Mouse (Mus musculus): ENCODE results near the gene Nfx1.
"Not testable (repeated sequence)": the region's sequence is repeated elsewhere in the genome, so short reads cannot be mapped to it uniquely, and the experiment has no call there.

Gene Nfx1

DNA sequence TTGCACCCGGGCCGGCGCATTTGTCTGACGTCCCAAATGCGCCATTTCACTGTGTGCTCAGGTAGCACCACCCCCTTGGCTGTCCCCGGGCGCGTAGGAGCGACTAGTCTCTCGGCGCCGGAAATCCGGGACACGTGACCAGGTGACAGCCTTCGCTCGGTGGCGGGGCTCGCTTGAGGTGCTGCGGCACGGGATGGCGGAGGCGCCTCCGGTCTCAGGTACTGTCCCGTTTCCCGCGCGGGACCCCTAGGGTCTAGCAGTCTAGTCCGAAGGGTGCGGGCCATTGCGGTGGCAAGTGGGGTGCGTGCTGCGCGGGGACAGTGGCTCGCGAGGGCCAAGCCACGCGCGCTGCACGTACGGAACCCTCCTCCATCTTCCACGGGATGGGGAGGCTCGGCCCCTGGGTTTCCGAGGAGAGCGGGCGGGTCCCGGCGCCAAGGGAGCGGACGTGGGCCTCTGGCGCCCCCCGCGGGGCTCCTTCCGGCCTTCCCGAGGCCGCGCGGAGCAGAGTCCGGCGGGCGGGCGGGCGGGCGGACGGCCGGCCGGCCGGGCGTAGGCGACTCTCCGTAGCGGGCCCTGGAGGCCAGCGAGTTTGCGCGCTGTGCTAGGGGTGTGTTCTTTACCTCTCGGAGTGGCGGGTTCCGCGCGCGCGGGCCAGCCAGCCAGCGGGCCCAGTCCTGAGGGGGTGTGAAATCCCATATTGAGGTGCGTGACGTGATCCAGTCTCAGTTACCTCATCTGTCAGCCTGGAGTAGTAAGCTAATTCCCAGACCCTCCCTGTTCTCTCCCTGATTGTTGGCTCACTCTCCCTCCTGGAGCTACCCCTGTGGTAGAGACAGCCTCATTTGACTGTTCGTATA, at the start of gene Nfx1:
TSS of gene Nfx1 (plus strand) at position 65 of the 860 bp plus-strand sequence.
- peak; percentile 95 for DNase-seq (ENCODE audit: low spot score)

DNA sequence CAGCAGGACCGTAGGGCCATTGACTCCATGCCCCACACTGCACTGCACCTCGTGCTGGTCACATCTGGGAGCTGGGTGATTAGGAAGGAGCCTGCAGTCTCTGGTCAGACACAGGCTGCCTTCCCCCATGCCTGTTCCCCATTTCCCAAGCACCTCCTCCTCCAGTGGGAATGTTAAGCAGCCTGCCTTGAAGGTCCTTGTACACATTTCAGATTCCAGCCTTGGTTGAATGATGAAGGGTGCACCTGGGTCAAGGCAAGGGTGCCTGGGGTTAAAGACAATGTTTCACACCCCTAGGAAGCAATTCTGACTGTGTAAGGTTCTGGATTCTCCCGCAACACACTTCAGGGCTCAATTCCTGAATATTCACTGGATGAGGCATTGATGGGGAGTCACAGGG, 49.4 kb upstream of the Nfx1 start:
- DNase-seq (ENCODE audit: low spot score), result no peak

DNA sequence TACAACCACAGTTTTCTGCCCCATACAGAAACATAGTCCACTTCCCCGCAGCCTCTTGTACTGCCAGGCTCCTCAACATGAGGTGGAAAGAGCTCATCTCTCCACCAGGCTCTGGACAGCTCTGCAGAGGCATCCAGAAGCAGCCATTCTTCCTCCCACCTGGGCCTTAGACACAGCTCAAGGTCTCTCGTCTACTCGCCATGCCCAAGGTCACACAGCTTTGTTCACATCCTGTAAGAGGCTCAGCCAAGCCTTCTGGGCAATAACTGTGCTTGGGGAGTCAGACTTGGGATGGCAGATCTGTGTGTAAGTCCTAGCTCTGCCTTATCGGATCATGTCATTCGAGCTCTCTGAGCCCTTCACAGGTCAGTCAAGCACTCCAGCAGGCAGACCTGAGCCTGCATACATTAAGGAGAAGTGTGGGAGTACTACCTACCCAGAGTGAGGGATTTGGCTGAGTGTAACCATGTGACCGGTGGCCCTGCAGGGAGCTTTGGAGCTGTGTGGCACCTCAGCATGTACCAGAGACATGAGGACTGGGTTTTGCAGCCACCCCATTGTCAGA, 47.5 kb upstream of the Nfx1 start:
- no peak for DNase-seq (ENCODE audit: low spot score)

DNA sequence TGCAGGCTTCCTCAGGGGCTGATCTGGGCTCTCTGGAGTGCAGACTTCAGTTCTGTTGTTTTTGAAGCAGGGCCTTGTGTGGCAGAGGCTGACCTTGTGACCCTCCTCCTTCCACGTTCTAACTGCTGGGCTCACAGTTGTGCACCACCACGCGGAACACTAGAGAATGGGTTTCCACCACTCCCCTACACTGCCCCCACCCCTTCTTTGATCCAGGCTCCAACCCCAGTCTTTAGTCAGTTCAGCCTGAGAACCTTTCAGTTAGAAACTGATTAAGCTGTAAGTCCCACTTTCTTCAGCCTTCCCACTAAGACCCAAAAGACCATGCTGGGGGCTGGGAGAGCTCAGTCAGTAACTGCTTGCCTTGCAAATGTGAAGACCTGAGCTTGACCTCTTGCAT, 45.1 kb upstream of the Nfx1 start:
- DNase-seq (ENCODE audit: low spot score), result no peak

DNA sequence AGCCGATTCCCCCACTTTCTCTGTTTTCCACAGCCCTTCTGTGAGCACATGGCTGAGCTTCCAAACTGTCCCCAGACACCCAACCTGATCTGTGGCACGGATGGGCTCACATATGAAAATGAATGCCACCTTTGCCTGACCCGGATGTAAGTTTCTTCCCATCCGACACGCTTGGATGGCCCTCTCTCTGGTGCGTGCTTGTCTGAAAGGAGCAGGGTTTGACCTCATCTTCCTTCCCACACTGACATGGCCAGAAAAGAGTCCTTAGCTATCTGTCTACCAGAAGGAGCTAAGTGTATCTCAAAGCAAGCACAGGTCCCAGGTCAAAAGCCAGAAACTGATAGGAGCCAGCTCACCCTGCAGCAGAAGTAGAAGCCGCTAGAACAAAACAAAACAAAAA, 41.7 kb upstream of the Nfx1 start:
- no peak for DNase-seq (ENCODE audit: low spot score)

DNA sequence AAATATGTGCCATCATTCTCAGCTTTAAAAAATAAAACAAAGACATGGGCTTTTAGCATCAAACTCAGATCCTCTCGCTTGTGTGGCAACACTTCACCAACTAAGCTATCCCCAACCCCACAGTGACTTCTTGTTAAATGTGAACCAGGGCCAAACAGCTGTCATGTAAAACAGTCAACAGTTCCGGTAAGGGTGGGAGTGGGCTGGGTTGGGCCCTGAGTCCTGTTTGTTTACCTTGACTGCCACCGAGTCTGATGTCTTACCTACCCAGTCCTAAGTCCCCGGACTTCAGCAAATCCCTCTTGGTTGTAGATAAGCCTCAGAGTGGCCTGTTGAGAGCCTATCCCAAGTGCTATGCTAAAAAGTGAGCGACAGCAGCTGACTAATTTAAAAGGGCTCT, 37.0 kb upstream of the Nfx1 start:
- DNase-seq (ENCODE audit: low spot score), result no peak

DNA sequence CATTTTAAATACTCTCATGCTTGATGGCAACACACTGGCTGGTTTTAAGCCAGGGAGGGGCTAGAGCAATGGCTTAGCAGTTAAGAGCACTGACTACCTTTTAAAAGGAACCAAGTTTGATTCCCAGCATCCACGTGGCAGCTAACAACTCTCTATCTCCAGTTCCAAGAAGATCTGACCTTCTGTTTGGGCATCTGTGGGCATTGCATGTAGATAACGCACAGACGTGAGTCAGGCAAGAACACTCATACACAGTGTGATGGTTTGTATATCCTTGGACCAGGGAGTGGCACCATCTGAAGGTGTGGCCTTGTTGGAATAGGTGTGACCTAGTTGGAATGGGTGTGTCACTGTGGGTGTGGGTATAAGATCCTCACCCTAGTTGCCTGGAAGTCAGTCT, 36.3 kb upstream of the Nfx1 start:
- DNase-seq (ENCODE audit: low spot score), result not testable (repeated sequence)

DNA sequence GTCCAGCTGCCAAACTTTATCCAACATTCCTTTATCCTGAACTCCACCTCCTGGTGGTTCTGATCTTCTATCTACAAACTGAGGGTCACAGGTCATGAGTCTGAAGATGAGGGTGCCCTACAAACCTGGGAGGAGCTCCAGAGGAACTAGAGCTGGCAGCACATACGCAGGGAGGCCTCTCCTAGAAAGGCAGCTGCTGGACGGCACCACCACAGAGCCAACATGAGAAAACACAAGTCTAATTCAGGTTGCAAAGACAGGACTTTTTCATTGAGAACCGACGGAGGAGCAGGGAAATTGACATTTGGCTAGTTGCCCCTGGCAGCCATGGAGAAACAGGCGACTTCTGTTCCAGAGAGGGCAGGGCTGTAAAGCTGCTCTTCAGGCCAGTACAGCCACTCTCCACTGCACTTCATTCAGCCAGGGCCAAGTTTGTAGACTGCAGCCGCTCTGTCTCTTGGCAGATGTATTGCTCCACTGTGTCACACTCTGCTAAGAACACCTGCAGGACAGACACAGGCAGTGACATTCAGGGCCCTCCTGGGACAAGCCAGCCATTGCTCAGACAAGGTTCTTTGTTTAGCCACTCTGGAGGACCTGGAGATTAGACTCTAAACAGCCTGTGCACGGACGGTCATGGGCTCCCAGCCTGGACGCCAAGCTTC, 34.4 kb upstream of the Nfx1 start:
- DNase-seq (ENCODE audit: low spot score), result no peak

DNA sequence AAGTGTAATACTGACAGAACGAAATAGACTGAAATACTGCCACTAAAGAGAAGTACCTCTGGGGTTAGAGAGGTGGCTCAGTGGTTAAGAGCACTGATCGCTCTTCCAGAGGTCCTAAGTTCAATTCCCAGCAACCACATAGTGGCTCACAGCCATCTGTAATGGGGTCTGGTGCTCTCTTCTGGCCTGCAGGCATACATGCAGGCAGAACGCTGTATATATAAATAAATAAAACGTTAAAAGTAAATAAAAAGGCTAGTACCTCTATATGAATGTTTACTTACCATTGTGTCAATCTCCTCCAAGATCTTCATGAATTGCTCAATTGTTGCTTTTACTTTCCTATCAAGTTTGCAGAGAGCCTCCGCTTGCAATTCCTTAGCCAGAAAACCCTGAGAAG, 31.9 kb upstream of the Nfx1 start:
- DNase-seq (ENCODE audit: low spot score), result no peak

DNA sequence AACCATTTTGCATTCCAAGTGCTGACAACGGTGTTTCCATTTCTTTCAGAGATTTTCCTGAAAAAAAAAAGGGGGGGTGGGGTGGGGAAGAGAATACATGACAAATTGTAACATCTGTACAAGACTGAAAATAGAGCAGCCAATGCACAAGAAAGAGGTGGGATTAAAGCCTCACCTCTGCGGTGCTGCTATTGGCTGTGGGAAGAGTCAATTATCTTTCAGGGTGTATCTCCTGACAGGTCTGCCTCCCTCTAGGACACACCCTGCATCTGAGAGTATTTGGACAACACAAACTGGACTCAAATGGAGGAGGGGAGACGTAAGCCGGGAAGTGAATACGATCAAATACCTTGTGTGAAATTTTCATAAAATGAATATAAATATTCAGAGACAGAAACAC, 27.1 kb upstream of the Nfx1 start:
- no peak for DNase-seq (ENCODE audit: low spot score)

DNA sequence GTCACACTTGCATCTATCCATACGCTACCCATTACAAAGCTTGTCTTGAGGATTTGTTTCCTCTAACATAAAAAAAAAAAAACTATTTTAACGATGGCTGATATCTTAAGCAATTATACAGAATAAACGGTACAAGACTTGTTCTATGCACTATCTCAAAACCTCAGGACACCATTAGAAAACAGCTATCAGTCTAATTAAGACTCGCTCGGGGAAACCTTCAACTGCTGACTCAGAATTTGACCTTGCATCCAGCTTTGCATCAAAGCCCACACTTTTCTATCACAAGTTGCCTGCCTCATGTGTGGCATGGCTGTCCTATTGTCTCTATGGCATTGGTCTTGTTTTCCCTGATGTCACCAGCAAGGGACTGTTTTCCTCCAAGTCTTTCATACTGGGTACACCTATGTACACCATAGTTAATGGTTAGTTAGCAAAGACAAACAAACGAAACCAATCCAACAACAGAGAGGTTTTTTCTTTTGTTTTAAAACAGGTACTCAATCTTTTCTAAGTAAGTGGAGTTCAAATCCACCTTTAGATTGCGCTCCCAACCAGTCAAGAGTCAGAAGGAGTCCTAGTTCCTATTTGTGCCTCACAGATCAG, 24.1 kb upstream of the Nfx1 start:
- no peak for DNase-seq (ENCODE audit: low spot score)

DNA sequence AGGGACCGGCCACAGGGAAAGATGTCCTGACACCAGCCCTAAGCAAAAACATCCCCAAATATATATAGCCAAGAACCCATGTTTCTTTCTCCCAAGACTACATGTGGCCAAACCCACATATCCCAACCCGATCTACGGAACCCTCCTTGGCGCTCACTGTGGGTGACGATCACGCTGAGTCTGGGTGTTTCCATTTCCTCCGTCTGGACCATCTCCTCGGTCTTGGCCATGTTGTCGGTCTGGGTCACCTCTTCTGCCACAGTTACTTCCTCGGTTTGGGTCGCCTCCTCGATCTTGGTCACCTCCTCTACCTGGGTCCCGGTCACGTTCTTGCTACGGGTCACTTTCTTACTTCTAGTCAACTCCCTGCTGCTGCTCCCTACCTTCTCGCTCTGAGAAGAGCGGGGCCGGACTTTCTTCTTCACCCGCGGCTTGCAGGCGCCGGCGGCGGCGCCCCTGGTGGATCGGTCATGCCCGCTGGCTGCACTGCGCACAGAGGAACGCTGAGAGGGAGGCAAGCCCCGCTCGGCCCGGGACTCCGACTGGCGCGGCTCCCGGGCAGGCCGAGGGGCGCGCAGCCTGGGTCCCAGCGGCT, 23.0 kb upstream of the Nfx1 start:
- DNase-seq (ENCODE audit: low spot score), result no peak

DNA sequence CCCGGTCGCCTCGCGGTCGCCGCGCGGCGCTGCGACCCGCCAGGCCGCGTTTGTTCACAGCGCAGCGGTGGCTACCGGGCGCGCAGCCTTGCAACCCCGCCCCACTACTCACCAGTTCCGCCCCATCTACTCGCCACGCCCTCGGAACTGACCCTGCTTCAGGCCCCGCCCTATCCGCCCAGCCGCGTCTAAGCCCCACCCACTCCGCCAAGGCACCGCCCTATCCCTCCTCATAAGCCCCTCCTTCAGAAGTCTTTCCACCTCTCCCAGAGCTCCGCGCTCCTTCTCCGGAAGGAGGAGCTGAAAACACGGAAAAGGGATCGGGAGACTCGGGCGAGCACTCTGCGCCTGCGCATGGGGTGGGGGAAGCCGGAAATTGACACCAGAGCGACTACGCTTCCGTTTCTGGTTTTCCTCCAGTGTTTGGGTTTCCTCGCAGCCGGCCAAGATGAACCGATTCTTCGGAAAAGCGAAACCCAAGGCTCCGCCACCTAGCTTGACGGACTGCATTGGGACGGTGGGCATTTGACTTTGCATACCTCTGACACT, 22.5 kb upstream of the Nfx1 start, which contains the start of the genes Bag1 and Chmp5:
TSS of gene Bag1 (minus strand) at position 135 of the 549 bp plus-strand sequence.
TSS of gene Chmp5 (plus strand) at position 248 of the 549 bp plus-strand sequence.
- peak; percentile 100 for DNase-seq (ENCODE audit: low spot score)

DNA sequence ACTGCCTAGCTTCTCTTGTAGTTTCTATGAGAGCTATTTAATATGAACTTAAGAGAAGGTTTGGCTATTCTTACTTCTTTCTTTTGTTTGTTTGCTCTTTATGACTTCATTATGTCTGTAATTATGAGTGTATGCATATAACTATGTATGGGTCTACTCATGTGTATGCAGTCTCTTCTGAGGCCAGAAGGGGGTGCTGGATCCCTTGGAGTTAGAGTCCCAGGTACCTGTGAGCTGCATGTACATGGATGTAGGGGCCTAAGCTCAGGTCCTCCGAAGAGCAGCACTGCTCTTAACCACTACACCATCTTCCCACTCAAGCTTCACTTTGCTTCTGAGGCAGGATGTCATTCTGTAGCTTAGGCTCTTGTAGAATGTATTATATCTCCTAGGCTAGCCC, 17.2 kb upstream of the Nfx1 start:
- DNase-seq (ENCODE audit: low spot score), result peak; percentile 54

DNA sequence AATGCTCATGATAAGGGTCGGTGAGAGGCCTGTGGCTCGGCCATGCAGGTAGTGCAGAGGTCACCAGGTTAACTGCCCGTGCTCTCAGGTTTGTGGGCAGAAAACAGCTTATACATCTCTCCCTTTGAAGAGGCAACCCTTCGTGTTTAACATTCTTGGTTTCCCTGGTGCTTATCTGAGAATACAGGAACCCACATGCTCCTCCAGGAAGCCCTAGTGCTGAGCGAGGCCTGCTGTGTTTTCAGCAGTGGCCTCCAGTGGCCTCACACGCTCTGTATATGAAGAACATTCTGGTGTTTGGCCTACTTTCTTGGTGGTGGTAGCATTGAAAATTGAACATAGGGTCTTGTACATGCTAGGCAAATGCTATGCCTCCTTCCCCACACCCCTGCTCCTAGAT, 14.8 kb upstream of the Nfx1 start:
- no peak for DNase-seq (ENCODE audit: low spot score)

DNA sequence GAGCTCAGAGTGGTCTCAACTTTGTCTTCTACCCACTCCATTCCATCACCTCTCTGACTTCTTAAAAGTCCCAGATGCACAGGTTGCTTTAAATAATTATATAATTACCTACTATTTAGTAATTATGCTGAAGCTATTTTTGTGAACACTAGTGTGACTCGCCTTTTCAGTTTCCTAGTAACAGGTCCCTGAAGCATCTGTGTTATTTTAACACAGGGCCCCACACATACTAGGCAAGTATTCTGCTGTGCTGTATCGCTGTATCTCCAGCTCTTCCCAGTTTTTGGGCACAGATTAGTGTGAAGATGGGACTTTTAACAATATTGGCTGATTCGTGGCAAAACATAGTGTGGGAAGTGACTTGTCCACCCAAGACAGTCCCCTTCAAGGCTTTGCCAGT, 7.2 kb upstream of the Nfx1 start:
- DNase-seq (ENCODE audit: low spot score), result no peak

DNA sequence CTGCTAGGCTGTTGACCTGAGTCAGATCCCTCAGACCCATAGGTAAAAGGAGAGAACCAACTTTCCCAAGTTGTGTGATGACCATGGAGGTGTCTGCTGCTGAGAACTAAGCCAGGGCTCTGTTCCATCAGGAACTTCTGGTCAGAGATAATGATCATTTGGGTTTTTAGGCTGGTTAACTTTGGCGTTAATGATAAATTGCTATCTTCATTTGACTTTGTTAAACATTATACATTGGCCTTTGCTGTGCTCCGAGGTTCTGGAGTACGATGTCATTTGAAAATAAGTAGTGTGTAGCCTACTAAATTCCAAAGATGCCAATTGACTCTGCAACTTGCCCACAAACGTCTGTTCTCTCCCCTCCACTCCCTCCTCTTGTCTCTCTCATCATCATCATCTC, 1.5 kb upstream of the Nfx1 start:
- no peak for DNase-seq (ENCODE audit: low spot score)

DNA sequence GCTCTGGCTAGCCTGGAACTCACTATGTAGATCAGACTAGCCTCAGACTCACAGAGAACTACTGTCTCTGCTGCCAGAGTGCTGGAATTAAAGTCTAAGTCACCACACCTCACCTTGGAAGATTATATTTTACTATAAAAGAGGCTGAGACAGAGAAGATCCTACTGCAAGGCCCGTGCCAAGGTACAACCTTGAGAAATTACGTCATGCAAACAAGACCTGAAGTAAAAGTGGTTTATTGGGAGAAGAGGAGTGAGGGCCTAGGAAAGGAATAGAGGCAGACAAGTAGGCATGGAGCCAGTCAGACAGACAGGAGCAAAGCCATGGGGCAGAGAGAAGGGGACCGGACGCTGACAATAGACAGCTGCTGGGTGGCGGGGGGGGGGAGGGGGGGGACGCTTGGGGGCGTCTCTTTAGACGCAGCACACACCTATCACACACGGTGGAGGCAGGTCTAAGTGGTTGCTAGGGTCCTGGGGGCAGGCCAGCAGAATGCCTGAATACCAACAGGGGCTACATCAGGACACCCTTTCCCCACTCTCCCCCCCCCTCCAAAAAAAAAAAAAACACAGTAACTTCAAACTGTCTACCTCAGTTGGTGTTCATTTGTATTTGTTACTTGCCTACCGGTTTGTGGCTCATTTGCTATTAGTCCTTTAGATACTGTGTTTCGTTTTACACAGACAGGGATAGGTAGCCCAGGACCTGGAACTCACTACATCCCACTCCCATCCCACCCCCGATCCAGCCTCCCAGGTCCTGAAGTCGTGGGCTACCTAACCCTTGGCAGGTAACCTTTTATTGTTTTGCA, 720 bp upstream of the Nfx1 start:
- no peak for DNase-seq (ENCODE audit: low spot score)

DNA sequence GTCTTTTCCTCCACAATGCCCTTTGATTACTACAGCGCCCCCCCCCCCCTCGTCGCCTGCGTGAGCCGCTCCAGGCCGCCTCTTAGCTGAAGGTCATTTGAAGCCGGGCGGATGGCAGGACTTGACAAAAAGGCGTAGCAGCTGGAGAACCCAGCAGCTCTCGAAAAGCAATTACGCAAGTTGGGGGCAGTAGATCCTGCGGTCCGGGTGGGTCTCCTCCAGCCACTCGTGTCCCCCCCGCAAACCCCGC, 189 bp upstream of the Nfx1 start:
- no peak for DNase-seq (ENCODE audit: low spot score)

DNA sequence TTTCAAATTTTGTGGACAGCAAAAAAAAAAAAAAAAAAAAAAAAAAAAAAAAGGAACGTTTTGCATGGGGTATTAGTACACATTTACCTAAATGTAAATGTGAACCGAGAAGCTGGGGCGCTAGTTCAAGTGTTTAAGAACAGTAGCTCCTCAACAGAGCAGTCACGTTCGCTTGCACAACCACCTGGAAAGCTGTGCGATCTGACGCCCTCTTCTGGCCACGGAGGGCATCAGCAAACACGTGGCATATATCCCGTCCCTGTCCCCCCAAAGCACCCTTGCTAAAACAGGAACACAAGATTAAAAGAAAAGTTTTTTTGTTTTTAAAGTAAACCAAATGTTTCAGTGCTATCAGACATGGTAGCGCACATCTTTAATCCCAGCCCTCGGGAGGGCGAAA, 1.0 kb downstream of the Nfx1 start:
- DNase-seq (ENCODE audit: low spot score), result peak; percentile 76

DNA sequence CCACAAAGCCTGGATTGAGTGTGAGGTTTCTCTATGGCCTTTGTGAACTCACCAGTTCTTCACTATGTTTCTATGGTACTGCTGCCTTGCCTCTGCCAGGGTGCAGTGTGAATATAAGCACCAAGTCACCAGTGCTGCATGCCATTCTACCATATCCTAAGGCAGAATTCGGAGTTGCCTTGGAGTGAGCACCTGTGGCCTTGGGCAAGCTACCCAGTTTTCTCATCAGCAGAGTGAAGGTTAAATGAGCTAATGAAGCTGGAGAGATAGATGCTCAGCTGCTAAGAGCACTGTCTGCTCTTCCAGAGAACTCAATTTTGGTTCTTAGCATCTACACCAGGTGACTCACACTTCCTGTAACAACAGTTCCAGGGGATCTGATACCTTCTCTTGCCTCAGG, 3.3 kb downstream of the Nfx1 start:
- no peak for DNase-seq (ENCODE audit: low spot score)

DNA sequence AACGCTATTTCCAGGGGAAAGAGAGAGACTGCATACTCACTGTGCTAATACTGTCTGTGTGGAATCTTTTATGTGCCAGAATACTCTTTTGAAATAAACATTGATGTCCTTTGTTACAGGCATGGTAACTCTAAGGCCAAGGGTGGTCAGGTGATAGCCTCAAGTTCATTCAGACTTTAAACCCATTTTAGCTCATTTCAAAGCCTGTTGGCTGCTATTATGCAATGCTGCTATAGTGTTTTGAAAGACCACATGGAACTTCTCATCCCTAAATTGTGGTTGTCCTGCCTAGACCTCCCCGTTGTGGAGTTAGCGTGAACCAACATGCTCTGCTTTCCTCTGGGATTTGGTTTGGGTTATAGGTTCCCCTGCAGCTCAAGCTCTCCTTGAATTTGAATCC, 5.0 kb downstream of the Nfx1 start:
- DNase-seq (ENCODE audit: low spot score), result no peak
